In the genomic region with DNA sequence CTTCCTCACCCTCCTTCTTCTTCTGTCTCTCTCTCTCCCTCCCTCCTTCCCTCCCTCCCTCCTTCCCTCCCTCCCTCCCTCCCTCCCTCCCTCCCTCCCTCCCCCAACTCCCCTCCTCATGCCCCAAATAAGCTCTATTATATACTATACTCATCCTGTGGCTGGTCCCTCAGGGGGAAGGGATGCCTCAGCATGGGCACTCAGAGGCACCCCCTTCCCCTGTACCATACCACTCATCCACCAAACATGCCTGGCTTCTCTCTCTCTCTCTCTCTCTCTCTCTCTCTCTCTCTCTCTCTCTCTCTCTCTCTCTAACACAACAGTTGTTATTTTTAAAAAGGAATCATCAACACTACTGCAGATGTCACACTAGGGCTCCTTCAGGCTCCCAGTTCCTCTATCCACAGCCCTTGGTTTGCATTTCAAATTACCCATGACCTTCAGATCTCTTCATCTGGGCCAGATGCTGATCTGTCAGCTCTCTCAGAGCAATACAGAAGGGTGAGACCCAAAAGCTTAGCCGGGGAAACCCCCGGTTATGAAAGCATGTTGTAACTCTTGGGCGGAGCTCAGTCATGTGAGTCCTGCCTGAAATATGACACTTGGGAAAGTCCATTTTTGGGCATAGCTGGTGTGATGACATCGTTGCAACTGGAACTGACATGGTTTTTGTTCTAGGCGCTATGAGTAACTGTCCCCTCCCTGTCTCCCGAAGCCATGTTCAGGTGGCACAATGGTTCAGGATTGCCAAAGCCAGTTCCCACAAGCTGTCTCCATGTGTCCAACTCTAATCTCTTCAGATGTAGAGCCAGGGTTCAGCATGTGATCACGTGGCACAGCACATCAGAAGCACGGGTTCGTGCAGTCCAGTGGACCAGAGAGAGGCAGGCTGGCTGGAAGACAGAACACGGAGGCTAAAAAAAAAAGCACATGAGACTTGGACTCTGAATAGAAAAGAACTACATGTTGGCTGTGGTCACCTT, we compare ENCODE assay signal across 9 mouse cellular contexts. TPM values are rescaled to one million over a fixed set of nuclear protein-coding genes. Genes with fewer than 3 reads are reported as not detected.
DNase-seq lines count a peak whose midpoint lies in the region; ATAC-seq and TF ChIP-seq lines count a peak whose summit lies in the region.
"Had no signal": no experiment of that assay in that cellular context is flagged by ENCODE, and none has a peak within 500 bp of the region (broad histone marks: within the 10 kb centered on the region; RNA-seq: fewer than 3 reads in every experiment).

No protein-coding gene starts in this region.

- TF ChIP-seq POLR2A in kidney, adult 2 months (IDR thresholded peaks at IDR 0.05; ENCODE audit: low read depth, low read length) = no peak

- H3K4me3 ChIP-seq in kidney, adult 2 months (ENCODE audit: insufficient read depth, low read depth, low read length) = no peak overlapping the region
- no peak overlapping the region for H3K4me3 ChIP-seq in stomach, embryonic 15.5 days (replicated peaks)
- H3K4me3 ChIP-seq in forebrain, embryonic 11.5 days (ENCODE audit: low read depth, low read length) = no peak overlapping the region
- H3K4me3 ChIP-seq: neural tube, embryonic 13.5 days had no signal

- DNase-seq in kidney, adult 2 months = peak; percentile 48
- DNase-seq in kidney, postnatal 14 days = no peak
- peak; percentile 72 for DNase-seq in adrenal gland, postnatal 14 days
- peak; percentile 73 for DNase-seq in heart, postnatal 25 days (ENCODE audit: low spot score)
- peak; percentile 91 for DNase-seq in lung, postnatal 10 days
- DNase-seq in cerebellum, postnatal 14 days = no peak
- no peak for DNase-seq in forebrain, embryonic 11.5 days (ENCODE audit: low spot score)

- TF ChIP-seq CTCF in kidney, adult 2 months (conservative IDR thresholded peaks at IDR 0.05; ENCODE audit: insufficient read depth, insufficient read length, low read depth, low read length) = no peak

- no peak overlapping the region for H3K9ac ChIP-seq in stomach, embryonic 15.5 days
- no peak overlapping the region for H3K9ac ChIP-seq in forebrain, embryonic 11.5 days (ENCODE audit: low read length)
- H3K9ac ChIP-seq: neural tube, embryonic 13.5 days had no signal

- H3K9me3 ChIP-seq in stomach, embryonic 15.5 days = no peaks in the 10 kb centered on the region
- no peaks in the 10 kb centered on the region for H3K9me3 ChIP-seq in forebrain, embryonic 11.5 days (ENCODE audit: control insufficient read depth, low read length)
- H3K9me3 ChIP-seq: neural tube, embryonic 13.5 days had no signal

- H3K4me1 ChIP-seq in kidney, adult 2 months (ENCODE audit: control insufficient read depth, insufficient read depth, low read length) = no peaks in the 10 kb centered on the region
- no peaks in the 10 kb centered on the region for H3K4me1 ChIP-seq in stomach, embryonic 15.5 days
- H3K4me1 ChIP-seq in forebrain, embryonic 11.5 days (replicated peaks; ENCODE audit: control insufficient read depth, insufficient read depth, low read length) = no peaks in the 10 kb centered on the region
- H3K4me1 ChIP-seq: neural tube, embryonic 13.5 days had no signal

- no peak overlapping the region for H3K4me2 ChIP-seq in stomach, embryonic 15.5 days
- H3K4me2 ChIP-seq in forebrain, embryonic 11.5 days (ENCODE audit: low read depth, low read length, severe bottlenecking) = no peak overlapping the region
- H3K4me2 ChIP-seq: neural tube, embryonic 13.5 days had no signal

- intact Hi-C loops in heart, postnatal 25 days (cut with DNase I) = no loop called here

- WGBS in kidney, adult 2 months = 23% methylated on average over 10 of the region's 10 CpGs
- 61% methylated on average over 10 of the region's 10 CpGs for WGBS in stomach, embryonic 15.5 days
- 80% methylated on average over 10 of the region's 10 CpGs for WGBS in forebrain, embryonic 11.5 days

- no peak overlapping the region for H3K27ac ChIP-seq in kidney, adult 2 months (ENCODE audit: insufficient read depth, low read depth, low read length)
- H3K27ac ChIP-seq in stomach, embryonic 15.5 days = no peak overlapping the region
- no peak overlapping the region for H3K27ac ChIP-seq in forebrain, embryonic 11.5 days (ENCODE audit: low read depth, low read length)
- H3K27ac ChIP-seq: neural tube, embryonic 13.5 days had no signal

- no peaks in the 10 kb centered on the region for H3K36me3 ChIP-seq in kidney, adult 2 months (ENCODE audit: control insufficient read depth, insufficient read depth, low read length)
- no peaks in the 10 kb centered on the region for H3K36me3 ChIP-seq in stomach, embryonic 15.5 days
- no peaks in the 10 kb centered on the region for H3K36me3 ChIP-seq in forebrain, embryonic 11.5 days (ENCODE audit: control insufficient read depth, insufficient read depth, low read length)
- H3K36me3 ChIP-seq: neural tube, embryonic 13.5 days had no signal

- ATAC-seq in stomach, embryonic 15.5 days (ENCODE audit: insufficient read depth, low FRiP score, low read depth) = peak; percentile 56; the same call in 1 of the 2 replicates
- no peak for ATAC-seq in forebrain, embryonic 11.5 days (replicated peaks; ENCODE audit: low FRiP score)

- no peaks in the 10 kb centered on the region for H3K27me3 ChIP-seq in kidney, adult 2 months (replicated peaks; ENCODE audit: control insufficient read depth, insufficient read depth, low read length)
- no peaks in the 10 kb centered on the region for H3K27me3 ChIP-seq in stomach, embryonic 15.5 days (replicated peaks)
- no peaks in the 10 kb centered on the region for H3K27me3 ChIP-seq in forebrain, embryonic 11.5 days (ENCODE audit: control insufficient read depth, insufficient read depth, low read length)
- H3K27me3 ChIP-seq: neural tube, embryonic 13.5 days had no signal

RNA-seq across cellular contexts. Expression of a gene that starts 26.9 kb away (rescaled TPM):
- polyA plus RNA-seq in kidney, adult 2 months (2012; rRNA removed) = 33.8 and 38.8 TPM in 2 replicates
- total RNA-seq in adrenal gland, postnatal 14 days (2021) = 69.5 and 77.3 TPM in 2 replicates
- total RNA-seq in heart, postnatal 25 days (2021) = 10 to 100 TPM; 84.1 to 91.6 TPM
- 59.2 and 60.1 TPM in 2 replicates for polyA plus RNA-seq in stomach, embryonic 15.5 days (2015; fragmentation: Nextera tagmentation; extraction: Ambion mirVana)
- polyA plus RNA-seq in forebrain, embryonic 11.5 days (2014; fragmentation: Nextera tagmentation; extraction: Ambion mirVana) = 15.6 and 16.1 TPM in 2 replicates

Comparison
In these comparisons a context has a peak if more than half of its experiments do, and no peak if none do; other contexts are left out.
1. DNase-seq: peak in kidney, adult 2 months (single experiment), adrenal gland, postnatal 14 days (single experiment), heart, postnatal 25 days (single experiment) and lung, postnatal 10 days (single experiment); none in kidney, postnatal 14 days (single experiment), cerebellum, postnatal 14 days (0 of 2) and forebrain, embryonic 11.5 days (single experiment).